In the genomic region with DNA sequence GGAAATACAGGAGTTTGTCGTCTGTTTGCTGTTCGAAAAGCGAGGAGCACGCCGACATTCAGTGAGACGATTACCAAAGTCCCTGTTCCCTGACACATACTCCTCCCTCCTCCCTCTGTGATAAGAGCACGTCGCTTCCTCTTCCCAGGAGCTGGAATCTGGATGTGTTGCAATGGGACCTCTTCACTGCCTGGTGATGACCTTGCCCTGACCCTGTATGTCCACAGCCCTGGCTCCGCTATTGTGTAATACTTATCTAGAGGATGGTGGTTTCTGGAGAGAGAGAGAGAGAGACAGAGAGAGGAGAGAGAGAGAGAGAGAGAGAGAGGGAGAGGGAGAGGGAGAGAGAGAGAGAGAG, we compare ENCODE assay signal across 11 mouse cellular contexts. TPM values are rescaled to one million over a fixed set of nuclear protein-coding genes. Genes with fewer than 3 reads are reported as not detected.
DNase-seq lines count a peak whose midpoint lies in the region; ATAC-seq and TF ChIP-seq lines count a peak whose summit lies in the region.
"Had no signal": no experiment of that assay in that cellular context is flagged by ENCODE, and none has a peak within 500 bp of the region (broad histone marks: within the 10 kb centered on the region; RNA-seq: fewer than 3 reads in every experiment).

No protein-coding gene starts in this region.

- TF ChIP-seq CTCF in liver, embryonic 14.5 days (IDR thresholded peaks at IDR 0.05; ENCODE audit: low read depth): no peak

- no peak overlapping the region for H3K4me2 ChIP-seq in kidney, embryonic 15.5 days
- H3K4me2 ChIP-seq in heart, embryonic 14.5 days (ENCODE audit: low read length): peak overlapping the region; percentile 56
- 0 out of 2 replicates have a peak overlapping the region, but pooled peaks have one; percentile 26 for H3K4me2 ChIP-seq in liver, embryonic 14.5 days (ENCODE audit: low read depth)
- 0 out of 2 replicates have a peak overlapping the region, but pooled peaks have one; percentile 14 for H3K4me2 ChIP-seq in stomach, embryonic 16.5 days (ENCODE audit: low read depth, low read length)
- H3K4me2 ChIP-seq in hindbrain, embryonic 11.5 days (replicated peaks; ENCODE audit: low read depth, low read length): no peak overlapping the region
- H3K4me2 ChIP-seq: limb, embryonic 15.5 days had no signal

- H3K36me3 ChIP-seq in kidney, embryonic 15.5 days: no peaks in the 10 kb centered on the region
- H3K36me3 ChIP-seq in heart, embryonic 14.5 days (ENCODE audit: control insufficient read depth, insufficient read depth, low read length): no peaks in the 10 kb centered on the region
- no peaks in the 10 kb centered on the region for H3K36me3 ChIP-seq in liver, embryonic 14.5 days (replicated peaks; ENCODE audit: control insufficient read depth, insufficient read depth, low read depth)
- no peaks in the 10 kb centered on the region for H3K36me3 ChIP-seq in stomach, embryonic 16.5 days (ENCODE audit: control insufficient read depth, insufficient read depth, low read length)
- H3K36me3 ChIP-seq in hindbrain, embryonic 11.5 days (ENCODE audit: control insufficient read depth, insufficient read depth, low read length): no peaks in the 10 kb centered on the region
- H3K36me3 ChIP-seq: limb, embryonic 15.5 days had no signal

- no peak overlapping the region for H3K9ac ChIP-seq in kidney, embryonic 15.5 days
- H3K9ac ChIP-seq in heart, embryonic 14.5 days (ENCODE audit: low read length): no peak overlapping the region
- no peak overlapping the region for H3K9ac ChIP-seq in liver, embryonic 14.5 days (replicated peaks)
- no peak overlapping the region for H3K9ac ChIP-seq in stomach, embryonic 16.5 days (ENCODE audit: low read length)
- H3K9ac ChIP-seq in hindbrain, embryonic 11.5 days (ENCODE audit: low read depth, low read length): no peak overlapping the region
- H3K9ac ChIP-seq: limb, embryonic 15.5 days had no signal

- H3K9me3 ChIP-seq in kidney, embryonic 15.5 days (replicated peaks): no peaks in the 10 kb centered on the region
- no peaks in the 10 kb centered on the region for H3K9me3 ChIP-seq in heart, embryonic 14.5 days (ENCODE audit: control insufficient read depth, low read length)
- H3K9me3 ChIP-seq in liver, embryonic 14.5 days (ENCODE audit: control insufficient read depth, low read length): no peaks in the 10 kb centered on the region
- no peaks in the 10 kb centered on the region for H3K9me3 ChIP-seq in stomach, embryonic 16.5 days (replicated peaks; ENCODE audit: control insufficient read depth, low read length)
- H3K9me3 ChIP-seq in hindbrain, embryonic 11.5 days (ENCODE audit: control insufficient read depth, low read length): no peaks in the 10 kb centered on the region
- H3K9me3 ChIP-seq: limb, embryonic 15.5 days had no signal

- H3K27me3 ChIP-seq in kidney, embryonic 15.5 days: peaks cover 4% of the 10 kb centered on the region; the same call in 1 of the 2 replicates
- H3K27me3 ChIP-seq in heart, embryonic 14.5 days (ENCODE audit: control insufficient read depth, insufficient read depth, low read length): no peaks in the 10 kb centered on the region
- no peaks in the 10 kb centered on the region for H3K27me3 ChIP-seq in liver, embryonic 14.5 days (ENCODE audit: control insufficient read depth, insufficient read depth, low read length)
- H3K27me3 ChIP-seq in stomach, embryonic 16.5 days (ENCODE audit: control insufficient read depth, insufficient read depth, low read length): no peaks in the 10 kb centered on the region
- no peaks in the 10 kb centered on the region for H3K27me3 ChIP-seq in hindbrain, embryonic 11.5 days (ENCODE audit: control insufficient read depth, insufficient read depth, low read length)
- H3K27me3 ChIP-seq: limb, embryonic 15.5 days had no signal

- no peak for TF ChIP-seq EP300 in liver, embryonic 14.5 days (IDR thresholded peaks at IDR 0.05; ENCODE audit: low read depth)

- H3K4me1 ChIP-seq in kidney, embryonic 15.5 days: peaks cover 15% of the 10 kb centered on the region
- peaks cover 16 to 19% of the 10 kb centered on the region in 2 experiments for H3K4me1 ChIP-seq in heart, embryonic 14.5 days (ENCODE audit: control insufficient read depth in 2 of 2, insufficient read depth in 2 of 2, low read length in 2 of 2)
- peaks cover 0 to 19% of the 10 kb centered on the region in 2 experiments; a peak in 2 of 4 replicates for H3K4me1 ChIP-seq in liver, embryonic 14.5 days (replicated peaks; ENCODE audit: control insufficient read depth in 2 of 2, insufficient read depth in 2 of 2, low read length in 1 of 2)
- no peaks in the 10 kb centered on the region for H3K4me1 ChIP-seq in stomach, embryonic 16.5 days (ENCODE audit: control insufficient read depth, insufficient read depth, low read length)
- H3K4me1 ChIP-seq in hindbrain, embryonic 11.5 days (replicated peaks; ENCODE audit: control insufficient read depth, insufficient read depth, low read length): 0 out of 2 replicates have a peak, but pooled peaks cover 3% of the 10 kb centered on the region

- DNase-seq in kidney, adult 9 months: peak; percentile 40
- DNase-seq in liver, embryonic 14.5 days (ENCODE audit: low read depth in 3 of 3, low spot score in 3 of 3): peak; percentile 28 to 41 (median 33)
- DNase-seq in urinary bladder, adult 2 months (ENCODE audit: low spot score): no peak
- no peak for DNase-seq in right cerebral cortex, postnatal 4 days
- no peak for DNase-seq in hindbrain, embryonic 11.5 days (ENCODE audit: low spot score)
- DNase-seq: cerebellum, postnatal 36 days had no signal

- WGBS in kidney, embryonic 15.5 days: 65% methylated on average over 9 of the region's 9 CpGs
- WGBS in heart, embryonic 14.5 days: 5% methylated on average over 9 of the region's 9 CpGs
- WGBS in liver, embryonic 14.5 days (ENCODE audit: insufficient replicate concordance): 54% methylated on average over 9 of the region's 9 CpGs
- WGBS in stomach, embryonic 16.5 days: 47% methylated on average over 9 of the region's 9 CpGs
- WGBS in hindbrain, embryonic 11.5 days: 73% methylated on average over 9 of the region's 9 CpGs

- no peak for ATAC-seq in kidney, embryonic 15.5 days (replicated peaks; ENCODE audit: low FRiP score)
- peak; percentile 58; the same call in 1 of the 2 replicates for ATAC-seq in heart, embryonic 14.5 days (ENCODE audit: insufficient number of reproducible peaks, insufficient read depth, low FRiP score, low read depth)
- peak; percentile 84 for ATAC-seq in liver, embryonic 14.5 days (ENCODE audit: insufficient read depth)
- peak; percentile 66; the same call in 1 of the 2 replicates for ATAC-seq in stomach, embryonic 16.5 days (ENCODE audit: insufficient read depth, low FRiP score)
- ATAC-seq in hindbrain, embryonic 11.5 days (ENCODE audit: low FRiP score): no peak
- ATAC-seq: inflammation-experienced regulatory T-cells, adult 6 months had no signal

- no peak overlapping the region for H3K27ac ChIP-seq in kidney, embryonic 15.5 days
- peak overlapping the region; percentile 41 to 69; a peak in 3 of 4 replicates for H3K27ac ChIP-seq in heart, embryonic 14.5 days (replicated peaks in 1 of 2; ENCODE audit: control insufficient read depth in 1 of 2, insufficient read depth in 1 of 2, low read depth in 2 of 2, low read length in 2 of 2)
- H3K27ac ChIP-seq in liver, embryonic 14.5 days: no peak overlapping the region
- H3K27ac ChIP-seq in stomach, embryonic 16.5 days (ENCODE audit: low read length): no peak overlapping the region
- H3K27ac ChIP-seq in hindbrain, embryonic 11.5 days (ENCODE audit: low read depth, low read length): no peak overlapping the region
- H3K27ac ChIP-seq: limb, embryonic 15.5 days had no signal

- no peak overlapping the region for H3K4me3 ChIP-seq in kidney, embryonic 15.5 days (replicated peaks)
- H3K4me3 ChIP-seq in heart, embryonic 14.5 days (ENCODE audit: control insufficient read depth in 1 of 2, insufficient read depth in 1 of 2, low read depth in 1 of 2, low read length in 2 of 2): no peak overlapping the region
- no peak overlapping the region for H3K4me3 ChIP-seq in liver, embryonic 14.5 days (ENCODE audit: insufficient read depth in 1 of 2, low read depth in 2 of 2, low read length in 2 of 2)
- H3K4me3 ChIP-seq in stomach, embryonic 16.5 days (replicated peaks; ENCODE audit: low read length): no peak overlapping the region
- no peak overlapping the region for H3K4me3 ChIP-seq in hindbrain, embryonic 11.5 days (ENCODE audit: low read depth, low read length)
- H3K4me3 ChIP-seq: limb, embryonic 15.5 days had no signal

RNA-seq across cellular contexts. Expression of a gene that starts 16.0 kb away (rescaled TPM):
- 2.3 and 2.5 TPM in 2 replicates for polyA plus RNA-seq in kidney, embryonic 15.5 days (2015; fragmentation: Nextera tagmentation; extraction: Ambion mirVana)
- polyA plus RNA-seq in heart, embryonic 14.5 days (2014; fragmentation: Nextera tagmentation; extraction: Ambion mirVana): 2.1 and 2.6 TPM in 2 replicates
- polyA plus RNA-seq in liver, embryonic 14.5 days (2012; rRNA removed): 3.0 and 3.4 TPM in 2 replicates
- polyA plus RNA-seq in liver, embryonic 14.5 days (2014; fragmentation: Nextera tagmentation; extraction: Ambion mirVana): 3.8 and 4.1 TPM in 2 replicates
- polyA plus RNA-seq in stomach, embryonic 16.5 days (2015; fragmentation: Nextera tagmentation; extraction: Ambion mirVana): 2.2 and 2.4 TPM in 2 replicates
- 10.6 and 11.8 TPM in 2 replicates for polyA plus RNA-seq in urinary bladder, adult 2 months (2012; rRNA removed)
- 1.9 and 3.0 TPM in 2 replicates for polyA plus RNA-seq in hindbrain, embryonic 11.5 days (2014; fragmentation: Nextera tagmentation; extraction: Ambion mirVana)

RNA-seq across cellular contexts. Expression of a gene that starts 56.8 kb away (rescaled TPM):
- 354 and 359 TPM in 2 replicates for polyA plus RNA-seq in kidney, embryonic 15.5 days (2015; fragmentation: Nextera tagmentation; extraction: Ambion mirVana)
- 492 and 510 TPM in 2 replicates for polyA plus RNA-seq in heart, embryonic 14.5 days (2014; fragmentation: Nextera tagmentation; extraction: Ambion mirVana)
- 30.1 and 43.9 TPM in 2 replicates for polyA plus RNA-seq in liver, embryonic 14.5 days (2012; rRNA removed)
- polyA plus RNA-seq in liver, embryonic 14.5 days (2014; fragmentation: Nextera tagmentation; extraction: Ambion mirVana): 115 and 128 TPM in 2 replicates
- polyA plus RNA-seq in stomach, embryonic 16.5 days (2015; fragmentation: Nextera tagmentation; extraction: Ambion mirVana): 303 and 305 TPM in 2 replicates
- 176 and 189 TPM in 2 replicates for polyA plus RNA-seq in urinary bladder, adult 2 months (2012; rRNA removed)
- 411 and 461 TPM in 2 replicates for polyA plus RNA-seq in hindbrain, embryonic 11.5 days (2014; fragmentation: Nextera tagmentation; extraction: Ambion mirVana)

Comparison
In these comparisons a context has a peak if more than half of its experiments do, and no peak if none do; other contexts are left out.
1. DNase-seq: peak in kidney, adult 9 months (single experiment) and liver, embryonic 14.5 days (3 of 3); none in urinary bladder, adult 2 months (single experiment), right cerebral cortex, postnatal 4 days (single experiment) and hindbrain, embryonic 11.5 days (single experiment).
2. ATAC-seq: peak in heart, embryonic 14.5 days (single experiment), liver, embryonic 14.5 days (single experiment) and stomach, embryonic 16.5 days (single experiment); none in kidney, embryonic 15.5 days (single experiment) and hindbrain, embryonic 11.5 days (single experiment).
3. H3K27ac ChIP-seq: peak in heart, embryonic 14.5 days (2 of 2); none in kidney, embryonic 15.5 days (single experiment), liver, embryonic 14.5 days (single experiment), stomach, embryonic 16.5 days (single experiment) and hindbrain, embryonic 11.5 days (single experiment).
4. H3K4me2 ChIP-seq: peak in heart, embryonic 14.5 days (single experiment), liver, embryonic 14.5 days (single experiment) and stomach, embryonic 16.5 days (single experiment); none in kidney, embryonic 15.5 days (single experiment) and hindbrain, embryonic 11.5 days (single experiment).